Mouse (Mus musculus): Measurements from ENCODE around the gene Dlx3. TPM values are rescaled to one million over a fixed set of nuclear protein-coding genes. Genes with fewer than 3 reads are reported as not detected.

The Dlx3 gene
- polyA plus RNA-seq, 1 experiment from 2014 or later, result not detected

DNA sequence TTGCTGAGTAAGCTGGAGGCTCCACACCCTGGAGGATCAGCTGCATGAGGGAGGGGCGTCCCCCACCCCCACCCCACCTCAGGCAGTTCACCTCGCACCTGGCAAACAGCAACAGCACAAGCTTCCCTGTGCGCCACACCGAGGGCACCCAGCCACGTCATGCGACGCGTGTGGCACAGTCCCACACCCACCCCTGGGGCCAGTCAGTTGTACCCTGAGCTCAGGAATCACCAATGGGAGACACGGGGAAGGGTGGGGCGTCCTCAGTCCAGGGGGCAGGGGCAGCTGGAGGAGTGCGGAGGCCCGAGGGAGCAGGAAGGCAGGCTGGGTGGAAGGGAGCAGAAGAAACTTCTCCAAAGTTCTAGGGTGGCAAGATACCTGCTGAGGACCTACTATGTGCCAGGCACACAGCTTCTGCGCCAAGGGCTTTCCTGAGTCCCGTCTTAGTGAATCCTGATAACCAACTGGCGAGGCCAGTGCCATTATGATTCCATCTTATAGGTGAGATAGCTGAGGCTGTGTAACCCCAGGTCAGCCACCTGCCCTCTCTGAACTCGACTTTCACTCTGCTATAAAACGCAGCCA is 10.8 kb downstream of the Dlx3 start:
- no peaks in the 10 kb centered on the region for H3K27me3 ChIP-seq
- ATAC-seq, result no peak
- in situ Hi-C loops (cut with MboI; ENCODE audit: low pct_unique_long_range_greater_than_20kb), result no loop called here
- DNase-seq (ENCODE audit: low read depth, low spot score), result no peak
- TF ChIP-seq CTCF (IDR thresholded peaks at IDR 0.05), result no peak
- CTCF ChIA-PET, result interaction anchor here (2.1 kb wide), 1 partner anchor 14 kb away, joined by 5 read pairs; no protein-coding TSS in a partner anchor
- POLR2A ChIA-PET, result interaction anchor here (0.6 to 1.4 kb wide), 2 partner anchors 9 to 386 kb away, joined by 3 to 4 read pairs; no protein-coding TSS in a partner anchor

DNA sequence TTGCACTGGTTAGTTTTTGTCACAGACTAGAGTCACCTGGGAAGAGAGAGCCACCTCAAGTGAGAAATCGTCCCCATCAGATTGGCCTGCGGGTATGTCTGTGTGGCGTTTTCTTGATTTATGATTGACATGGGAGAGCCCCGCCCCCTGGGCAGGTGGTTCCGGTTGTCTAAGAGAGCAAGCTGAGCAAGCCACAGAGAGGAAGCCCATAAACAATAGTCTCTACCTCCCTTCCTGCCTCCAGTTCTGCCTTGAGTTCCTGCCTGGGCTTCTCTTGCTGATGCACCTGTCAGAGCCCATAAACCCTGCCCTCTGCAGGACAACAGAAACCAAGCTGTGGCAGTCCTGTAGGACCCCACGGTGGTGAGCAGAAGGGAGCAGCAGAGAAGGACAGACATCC is 13.4 kb downstream of the Dlx3 start:
- TF ChIP-seq CTCF (IDR thresholded peaks at IDR 0.05), result no peak
- DNase-seq (ENCODE audit: low read depth, low spot score), result no peak
- ChIA-PET POLR2A (no interaction called here), CTCF (no interaction called here)
- H3K27me3 ChIP-seq, result no peaks in the 10 kb centered on the region
- no peak for ATAC-seq
- in situ Hi-C loops (cut with MboI; ENCODE audit: low pct_unique_long_range_greater_than_20kb), result no loop called here

DNA sequence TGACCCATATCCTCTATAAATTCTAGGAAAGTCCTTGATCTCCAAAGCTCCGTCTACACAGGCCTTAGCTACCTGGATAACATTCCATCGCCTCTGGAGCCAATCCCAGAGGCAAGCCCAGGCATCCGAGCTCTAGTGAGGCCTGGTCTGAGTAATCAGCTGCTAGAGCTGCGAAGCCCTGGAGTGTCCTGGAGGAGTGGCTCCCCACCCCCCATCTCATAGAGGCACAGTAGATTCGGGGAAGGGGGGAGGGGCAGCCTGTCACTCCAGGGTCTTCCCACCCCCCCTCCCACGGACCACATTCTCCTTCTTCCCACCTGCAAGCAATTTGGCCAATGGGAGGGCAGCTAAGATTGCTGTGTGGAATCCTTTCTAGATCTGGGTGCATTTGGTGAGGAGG is 17.4 kb downstream of the Dlx3 start:
- ChIA-PET POLR2A (no interaction called here), CTCF (no interaction called here)
- TF ChIP-seq CTCF (IDR thresholded peaks at IDR 0.05), result no peak
- H3K27me3 ChIP-seq, result peaks cover 14% of the 10 kb centered on the region
- DNase-seq (ENCODE audit: low read depth, low spot score), result no peak
- ATAC-seq, result no peak
- in situ Hi-C loops (cut with MboI; ENCODE audit: low pct_unique_long_range_greater_than_20kb), result no loop called here

DNA sequence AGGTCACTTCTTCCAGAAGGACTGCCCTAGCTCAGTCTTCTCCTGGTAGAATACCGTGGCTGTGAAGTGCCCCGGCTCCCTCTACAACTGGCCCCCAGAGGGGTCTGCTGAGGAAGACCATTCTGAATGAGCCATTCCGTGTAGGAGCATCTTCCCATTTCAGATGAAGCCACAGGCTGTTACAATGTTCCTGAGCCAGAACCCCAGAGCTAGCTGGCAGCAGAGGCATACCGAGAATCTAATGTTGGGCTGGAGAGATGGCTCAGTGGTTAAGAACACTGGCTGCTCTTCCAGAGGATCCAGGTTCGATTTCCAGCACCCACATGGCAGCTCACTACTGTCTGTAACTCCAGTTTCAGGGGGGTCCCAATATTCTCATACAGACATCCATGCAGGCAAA is 20.0 kb downstream of the Dlx3 start:
- ChIA-PET CTCF (interaction anchor here (0.7 to 1.7 kb wide), 2 partner anchors 23 to 92 kb away, joined by 3 read pairs; no protein-coding TSS in a partner anchor), POLR2A (no interaction called here)
- no peak for DNase-seq (ENCODE audit: low read depth, low spot score)
- no peak for ATAC-seq
- in situ Hi-C loops (cut with MboI; ENCODE audit: low pct_unique_long_range_greater_than_20kb), result no loop called here
- peaks cover 30% of the 10 kb centered on the region for H3K27me3 ChIP-seq
- no peak for TF ChIP-seq CTCF (IDR thresholded peaks at IDR 0.05)

DNA sequence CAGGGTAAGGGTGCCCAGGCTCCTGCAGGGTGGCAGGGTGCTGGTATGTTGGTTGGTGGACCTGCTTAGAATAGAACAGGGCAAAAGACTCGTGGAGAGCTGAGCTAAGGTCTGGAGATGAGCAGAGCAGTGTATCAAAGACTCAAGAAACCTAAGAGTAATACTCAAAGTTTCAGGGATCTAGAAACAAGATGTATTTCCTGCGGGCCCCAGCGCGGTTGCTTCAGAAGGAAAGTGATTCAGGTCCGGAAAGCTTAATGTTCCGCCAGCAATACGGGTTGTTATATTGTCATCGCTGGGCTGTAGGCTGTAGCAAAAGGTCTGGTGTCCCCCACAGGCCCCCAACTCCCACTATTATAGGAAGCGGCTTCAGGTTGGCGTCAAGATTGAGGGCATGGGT is 22.3 kb downstream of the Dlx3 start:
- POLR2A ChIA-PET, result interaction anchor here (1.0 to 1.4 kb wide), 2 partner anchors 13 to 92 kb away, joined by 3 read pairs; no protein-coding TSS in a partner anchor
- no peak for TF ChIP-seq CTCF (IDR thresholded peaks at IDR 0.05)
- in situ Hi-C loops (cut with MboI; ENCODE audit: low pct_unique_long_range_greater_than_20kb), result no loop called here
- ATAC-seq (no peak), DNase-seq (ENCODE audit: low read depth, low spot score) (no peak)
- CTCF ChIA-PET, result interaction anchor here (0.8 kb wide), 1 partner anchor 14 kb away, joined by 3 read pairs; no protein-coding TSS in a partner anchor
- peaks cover 38% of the 10 kb centered on the region for H3K27me3 ChIP-seq

DNA sequence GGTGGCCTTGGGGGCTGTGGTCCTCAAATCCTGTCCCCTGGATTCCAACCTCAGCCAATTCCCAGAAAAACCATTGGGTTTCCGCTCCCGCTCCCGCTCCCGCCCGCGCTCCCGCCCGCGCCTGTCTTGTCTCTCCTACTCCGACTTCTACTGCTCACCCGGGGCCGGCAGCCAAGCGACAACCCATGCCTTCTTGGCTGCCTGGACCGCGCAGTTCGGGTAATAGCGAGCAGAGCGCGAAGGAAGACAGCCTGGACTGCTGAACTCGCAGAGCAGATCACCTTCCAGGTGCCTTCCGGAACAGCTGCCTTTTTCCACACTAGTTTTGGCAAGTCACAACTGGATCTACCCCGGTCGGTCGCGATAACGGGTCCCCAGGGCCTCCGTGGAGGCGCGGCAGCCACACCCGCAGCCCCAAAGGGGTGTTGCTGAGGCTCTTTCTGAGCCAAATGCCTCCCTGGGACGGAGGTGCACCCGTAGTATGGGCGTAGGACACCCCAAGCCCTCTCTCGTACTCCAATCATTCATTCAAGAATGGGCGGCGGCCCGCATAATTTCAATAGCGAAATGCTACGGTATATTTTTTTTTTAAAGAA is 23.2 kb downstream of the Dlx3 start:
- no peak for TF ChIP-seq CTCF (IDR thresholded peaks at IDR 0.05)
- in situ Hi-C loops (cut with MboI; ENCODE audit: low pct_unique_long_range_greater_than_20kb), result no loop called here
- no peak for DNase-seq (ENCODE audit: low read depth, low spot score)
- POLR2A ChIA-PET, result no interaction called here
- no peak for ATAC-seq
- CTCF ChIA-PET, result no interaction called here
- peaks cover 44% of the 10 kb centered on the region for H3K27me3 ChIP-seq

DNA sequence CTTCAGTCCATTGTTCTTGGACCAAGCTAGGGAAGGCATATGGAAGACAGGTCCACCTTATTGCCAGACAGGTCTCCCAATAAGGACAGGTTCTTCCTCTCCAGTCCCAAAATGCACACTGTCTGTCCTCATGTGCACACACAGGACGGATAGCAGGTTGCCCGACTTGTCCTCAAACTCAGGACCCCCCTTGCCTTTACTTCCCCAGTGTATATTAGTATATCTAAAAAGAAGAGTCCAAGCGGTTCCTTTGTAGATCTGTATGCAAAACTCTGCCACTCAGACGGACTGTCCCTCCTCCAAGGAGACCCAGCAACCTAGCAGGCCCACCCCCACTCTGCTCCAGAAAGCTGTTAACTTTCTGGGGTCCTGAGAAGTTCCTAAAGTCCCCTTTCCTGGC is 23.7 kb downstream of the Dlx3 start:
- in situ Hi-C loops (cut with MboI; ENCODE audit: low pct_unique_long_range_greater_than_20kb), result no loop called here
- CTCF ChIA-PET, result no interaction called here
- peaks cover 44% of the 10 kb centered on the region for H3K27me3 ChIP-seq
- no peak for TF ChIP-seq CTCF (IDR thresholded peaks at IDR 0.05)
- no peak for DNase-seq (ENCODE audit: low read depth, low spot score)
- POLR2A ChIA-PET, result no interaction called here
- no peak for ATAC-seq

DNA sequence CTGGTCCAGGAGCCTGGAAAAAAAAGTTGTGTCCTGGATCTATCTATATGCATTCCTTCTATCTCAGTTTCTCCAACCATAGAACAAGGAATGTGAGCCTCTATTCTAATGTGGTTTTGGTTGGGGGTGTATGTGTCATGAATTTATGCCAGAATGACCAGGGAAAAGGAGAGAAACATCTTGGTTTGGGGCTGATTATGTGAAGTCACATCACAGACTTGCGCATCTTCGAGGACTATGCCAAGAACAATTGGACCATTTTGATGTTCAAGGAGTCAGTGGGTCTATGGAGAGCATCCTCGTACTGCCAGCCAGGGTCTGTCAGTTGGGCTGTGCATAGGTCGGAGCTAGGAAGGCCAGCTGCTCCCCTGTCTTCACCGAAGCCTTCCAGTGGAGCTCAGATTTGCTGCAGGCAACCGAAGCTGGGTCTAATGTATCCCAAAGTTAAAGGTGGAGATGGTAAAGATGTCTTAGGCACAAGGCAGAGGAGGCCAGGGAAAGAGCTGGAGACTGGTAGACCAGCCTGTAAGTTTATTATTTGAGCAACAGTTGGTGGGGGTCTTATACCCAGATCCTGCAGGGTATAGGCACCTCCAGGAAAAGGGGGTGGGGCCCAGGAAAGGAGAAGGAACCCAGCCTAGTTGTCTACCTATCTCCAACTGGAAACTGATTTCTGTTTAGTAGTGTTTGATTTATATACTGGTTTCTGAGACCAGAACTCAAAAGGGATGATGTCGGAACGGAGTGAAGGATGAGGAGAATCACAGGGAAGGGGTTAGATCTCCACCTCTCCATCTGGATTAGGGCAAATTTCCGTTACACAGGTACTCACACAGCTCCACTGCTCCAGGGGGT is 24.4 kb downstream of the Dlx3 start:
- in situ Hi-C loops (cut with MboI; ENCODE audit: low pct_unique_long_range_greater_than_20kb), result no loop called here
- H3K27me3 ChIP-seq, result peaks cover 44% of the 10 kb centered on the region
- CTCF ChIA-PET, result no interaction called here
- ATAC-seq (no peak), DNase-seq (ENCODE audit: low read depth, low spot score) (no peak)
- POLR2A ChIA-PET, result no interaction called here
- TF ChIP-seq CTCF (IDR thresholded peaks at IDR 0.05), result no peak

DNA sequence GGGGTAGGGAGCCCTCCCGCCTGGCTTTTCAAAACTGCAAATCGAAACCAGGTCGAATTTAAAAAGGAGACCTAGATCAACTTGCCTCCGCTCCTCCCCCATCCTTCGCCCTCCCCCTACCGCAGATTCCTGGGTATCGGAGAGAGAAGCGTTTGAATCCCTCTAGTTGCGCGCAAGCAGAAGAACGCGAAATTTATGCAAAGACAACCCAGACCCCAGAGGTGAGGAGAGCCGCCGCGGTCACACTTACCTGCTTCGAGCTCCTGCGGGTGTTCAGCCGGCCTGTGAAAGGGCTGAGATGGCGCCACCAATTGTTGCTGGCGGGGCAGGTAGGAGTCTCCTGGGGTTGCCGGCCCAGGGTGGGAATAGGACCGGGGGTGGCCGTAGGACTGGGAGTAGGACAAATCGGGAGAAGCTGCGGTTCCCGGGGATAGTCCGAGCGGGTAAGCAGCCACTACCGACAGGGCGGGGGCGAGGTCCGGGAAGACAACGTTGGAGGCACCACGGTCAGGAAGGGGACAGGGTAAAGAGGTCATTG is 25.1 kb downstream of the Dlx3 start:
- ChIA-PET POLR2A (no interaction called here), CTCF (no interaction called here)
- no peak for TF ChIP-seq CTCF (IDR thresholded peaks at IDR 0.05)
- ATAC-seq, result no peak
- no peak for DNase-seq (ENCODE audit: low read depth, low spot score)
- peaks cover 44% of the 10 kb centered on the region for H3K27me3 ChIP-seq
- in situ Hi-C loops (cut with MboI; ENCODE audit: low pct_unique_long_range_greater_than_20kb), result no loop called here

DNA sequence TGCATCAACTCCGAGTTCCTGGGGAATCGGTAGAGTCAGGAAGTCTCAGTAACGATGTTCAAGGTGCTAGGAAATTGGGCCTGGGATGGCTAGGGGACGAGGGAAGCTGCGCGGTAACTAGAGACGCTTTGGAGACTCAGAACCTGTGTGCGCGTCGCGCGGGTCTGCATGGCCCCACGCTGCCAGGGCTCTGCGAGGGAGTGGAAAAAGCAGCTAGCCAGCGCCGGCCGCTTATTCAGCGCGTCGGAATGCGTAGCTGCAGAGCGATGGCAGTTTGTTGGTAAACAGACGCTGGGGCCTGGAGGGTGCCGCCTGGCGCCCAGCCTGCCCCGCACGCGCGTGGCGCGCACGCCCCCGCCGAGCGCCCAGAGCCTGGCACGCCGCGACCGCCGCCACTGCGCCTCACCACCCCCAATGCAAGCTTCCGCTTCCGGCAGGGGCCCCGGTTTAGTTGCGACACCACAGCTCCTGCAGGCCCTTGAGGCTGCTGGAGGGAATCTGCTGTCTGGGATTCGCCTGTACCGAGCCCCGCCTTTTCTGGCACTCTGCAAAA is 26.0 kb downstream of the Dlx3 start, which contains the start of gene Dlx4:
Gene Dlx4, minus strand, starts transcription at position 413 of the 553 bp plus-strand sequence.
- no peak for TF ChIP-seq CTCF (IDR thresholded peaks at IDR 0.05)
- POLR2A ChIA-PET, result no interaction called here
- ATAC-seq (no peak), DNase-seq (ENCODE audit: low read depth, low spot score) (no peak)
- in situ Hi-C loops (cut with MboI; ENCODE audit: low pct_unique_long_range_greater_than_20kb), result no loop called here
- CTCF ChIA-PET, result interaction anchor here (1.2 kb wide), 1 partner anchor 13 kb away, joined by 3 read pairs; no protein-coding TSS in a partner anchor
- peaks cover 43% of the 10 kb centered on the region for H3K27me3 ChIP-seq
